Mouse (Mus musculus) kidney, adult 2 months (tissue): ENCODE results near the gene Glis1.

ENCODE experiments used
- CTCF ChIP-seq: fragments of 200-500 bp; conservative IDR thresholded peaks from 2 replicates; pipeline ENCODE4 v1.5.1; 2011; ENCODE audit warnings: low read depth, mild to moderate bottlenecking, control low read depth, low read length, moderate library complexity, mixed read lengths; ENCODE audit not compliant: insufficient read depth, insufficient read length
- POLR2A ChIP-seq: fragments of 200-500 bp; IDR thresholded peaks from one replicate; pipeline ENCODE4 v1.6.1; 2011; ENCODE audit warnings: low read depth, low read length, control low read depth

DNA sequence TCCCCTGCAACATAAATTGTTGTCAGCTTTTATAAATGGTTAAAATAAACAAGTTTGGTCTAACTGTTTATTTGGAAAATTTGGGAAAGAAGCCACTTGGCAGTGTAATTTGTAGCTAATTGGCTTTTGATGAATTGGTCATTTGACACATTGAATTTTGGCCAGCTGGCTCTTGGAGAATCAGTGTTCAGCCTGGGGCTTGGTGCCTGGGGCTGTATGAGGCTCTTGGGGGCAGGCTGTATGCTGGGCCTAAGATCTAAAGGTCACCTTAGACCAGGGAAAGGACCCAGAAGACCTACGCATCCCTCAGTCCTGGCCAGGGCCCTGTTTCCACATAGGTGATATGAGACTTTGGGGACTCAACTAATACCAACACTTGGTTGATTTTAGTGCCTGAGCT lies 111.3 kb downstream of the Glis1 start:
- TF ChIP-seq CTCF (no peak), POLR2A (no peak)
